In the genomic region with DNA sequence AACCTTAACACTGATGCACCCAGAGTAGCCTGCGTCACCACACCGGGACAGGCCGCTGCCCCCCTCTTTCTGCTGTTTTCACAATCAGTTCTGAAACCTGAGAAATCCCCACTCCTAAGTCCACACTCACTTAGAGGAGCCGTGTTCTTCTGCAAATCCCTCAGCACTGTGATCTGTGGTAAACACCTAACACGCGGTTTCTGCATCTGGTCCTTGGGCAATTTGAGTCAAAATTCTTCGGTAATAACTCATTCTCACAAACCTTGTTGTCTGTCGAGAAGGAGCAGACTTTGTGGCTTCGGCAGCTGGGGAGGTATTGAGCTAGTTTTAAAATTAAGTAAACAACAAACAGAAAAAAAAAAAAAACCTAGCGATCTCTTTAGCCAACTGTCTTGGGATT, we compare ENCODE assay signal across 23 mouse cellular contexts. TPM values are rescaled to one million over a fixed set of nuclear protein-coding genes. Genes with fewer than 3 reads are reported as not detected.
"Had no signal": no experiment of that assay in that cellular context is flagged by ENCODE, and none has a peak within 500 bp of the region (broad histone marks: within the 10 kb centered on the region; RNA-seq: fewer than 3 reads in every experiment).

No protein-coding gene starts in this region.

- H3K36me3 ChIP-seq: limb, embryonic 12.5 days; liver, embryonic 15.5 days; midbrain, embryonic 12.5 days; neural tube, embryonic 12.5 days had no signal

- H3K4me2 ChIP-seq: limb, embryonic 12.5 days; liver, embryonic 11.5 days; liver, embryonic 15.5 days; midbrain, embryonic 12.5 days; neural tube, embryonic 12.5 days had no signal

- DNase-seq: kidney, adult 9 months; kidney, postnatal 36 days; layer of hippocampus, adult 9-11 months; layer of hippocampus, postnatal 36 days; lung, adult 2 months; lung, postnatal 36 days; right cerebral cortex, postnatal 14 days; thymus, adult 18-20 months; thymus, postnatal 14 days had no signal

- H3K27ac ChIP-seq: kidney, postnatal 0 days; limb, embryonic 12.5 days; liver, embryonic 15.5 days; midbrain, embryonic 12.5 days; neural tube, embryonic 12.5 days had no signal

- H3K4me1 ChIP-seq: limb, embryonic 12.5 days; midbrain, embryonic 12.5 days; neural tube, embryonic 12.5 days had no signal

- H3K27me3 ChIP-seq: liver, embryonic 15.5 days; midbrain, embryonic 12.5 days; neural tube, embryonic 12.5 days had no signal

- H3K9ac ChIP-seq: limb, embryonic 12.5 days; liver, embryonic 15.5 days; midbrain, embryonic 12.5 days; neural tube, embryonic 12.5 days had no signal

- ATAC-seq: lung, postnatal 0 days; midbrain, embryonic 16.5 days had no signal

- H3K4me3 ChIP-seq: limb, embryonic 12.5 days; liver, embryonic 15.5 days; megakaryocyte, embryonic 14.5 days; midbrain, embryonic 12.5 days; myocyte; neural tube, embryonic 12.5 days had no signal

- H3K9me3 ChIP-seq: limb, embryonic 12.5 days; liver, embryonic 15.5 days; megakaryocyte, embryonic 14.5 days; midbrain, embryonic 12.5 days; neural tube, embryonic 12.5 days had no signal

RNA-seq across cellular contexts. Expression of a gene that starts 49.2 kb away (rescaled TPM):
- total RNA-seq: layer of hippocampus, adult 18-20 months; layer of hippocampus, postnatal 36 days; left cerebral cortex, adult 8-10 months; left cerebral cortex, postnatal 36 days had no signal
- polyA plus RNA-seq: limb, embryonic 12.5 days; lung, postnatal 0 days; midbrain, embryonic 12.5 days; midbrain, embryonic 16.5 days; myocyte; small intestine, adult 2 months had no signal
